Mouse (Mus musculus): ENCODE results near the gene Frmd4b.

GRCm38 (mm10) chr6:97293667-97294569 lies 323.4 kb downstream of the Frmd4b start:
- TF ChIP-seq POLR2A (IDR thresholded peaks at IDR 0.05; ENCODE audit: insufficient read depth, low read depth, low read length): no peak
- TF ChIP-seq CTCF (IDR thresholded peaks at IDR 0.05): no peak
- TF ChIP-seq EP300 (IDR thresholded peaks at IDR 0.05; ENCODE audit: insufficient read depth, low read depth, low read length): no peak
